Mouse (Mus musculus): ENCODE measurements around the gene Fbxo39. TPM values are rescaled to one million over a fixed set of nuclear protein-coding genes. Genes with fewer than 3 reads are reported as not detected.
"Not testable (repeated sequence)": the region's sequence is repeated elsewhere in the genome, so short reads cannot be mapped to it uniquely, and the experiment has no call there.

The Fbxo39 gene
- total RNA-seq, 1 experiment from 2014 or later = 0.57 TPM

GRCm38 (mm10) chr11:72307461-72307860 lies 6.8 kb upstream of the Fbxo39 start:
- no peak for ATAC-seq (replicated peaks; ENCODE audit: insufficient number of reproducible peaks, low FRiP score, low TSS enrichment, poor library complexity, severe bottlenecking)

- ATAC-seq (replicated peaks; ENCODE audit: insufficient number of reproducible peaks, low FRiP score, low TSS enrichment, poor library complexity, severe bottlenecking) = no peak
Observed at GRCm38 (mm10) chr11:72308982-72309381, 5.3 kb upstream of the Fbxo39 start.

- no peak for ATAC-seq (replicated peaks; ENCODE audit: insufficient number of reproducible peaks, low FRiP score, low TSS enrichment, poor library complexity, severe bottlenecking)
Observed at GRCm38 (mm10) chr11:72310491-72310890, 3.8 kb upstream of the Fbxo39 start.

GRCm38 (mm10) chr11:72311355-72312001 lies 2.8 kb upstream of the Fbxo39 start:
- no peak for ATAC-seq (replicated peaks; ENCODE audit: insufficient number of reproducible peaks, low FRiP score, low TSS enrichment, poor library complexity, severe bottlenecking)

GRCm38 (mm10) chr11:72318026-72318425 lies 3.8 kb downstream of the Fbxo39 start:
- no peak for ATAC-seq (replicated peaks; ENCODE audit: insufficient number of reproducible peaks, low FRiP score, low TSS enrichment, poor library complexity, severe bottlenecking)

GRCm38 (mm10) chr11:72324431-72324830 lies 10.2 kb downstream of the Fbxo39 start:
- ATAC-seq (replicated peaks; ENCODE audit: insufficient number of reproducible peaks, low FRiP score, low TSS enrichment, poor library complexity, severe bottlenecking) = no peak

- ATAC-seq (replicated peaks; ENCODE audit: insufficient number of reproducible peaks, low FRiP score, low TSS enrichment, poor library complexity, severe bottlenecking) = no peak
Observed at GRCm38 (mm10) chr11:72325701-72326100, 11.5 kb downstream of the Fbxo39 start.

GRCm38 (mm10) chr11:72332951-72333667 lies 18.9 kb downstream of the Fbxo39 start:
- ATAC-seq (replicated peaks; ENCODE audit: insufficient number of reproducible peaks, low FRiP score, low TSS enrichment, poor library complexity, severe bottlenecking) = no peak

GRCm38 (mm10) chr11:72334653-72335052 lies 20.4 kb downstream of the Fbxo39 start:
- no peak for ATAC-seq (replicated peaks; ENCODE audit: insufficient number of reproducible peaks, low FRiP score, low TSS enrichment, poor library complexity, severe bottlenecking)

- no peak for ATAC-seq (replicated peaks; ENCODE audit: insufficient number of reproducible peaks, low FRiP score, low TSS enrichment, poor library complexity, severe bottlenecking)
Observed at GRCm38 (mm10) chr11:72336726-72337125, 22.5 kb downstream of the Fbxo39 start.

- ATAC-seq (replicated peaks; ENCODE audit: insufficient number of reproducible peaks, low FRiP score, low TSS enrichment, poor library complexity, severe bottlenecking) = no peak
Observed at GRCm38 (mm10) chr11:72338437-72338871, 24.2 kb downstream of the Fbxo39 start.

GRCm38 (mm10) chr11:72339716-72340115 lies 25.5 kb downstream of the Fbxo39 start:
- no peak for ATAC-seq (replicated peaks; ENCODE audit: insufficient number of reproducible peaks, low FRiP score, low TSS enrichment, poor library complexity, severe bottlenecking)

- ATAC-seq (replicated peaks; ENCODE audit: insufficient number of reproducible peaks, low FRiP score, low TSS enrichment, poor library complexity, severe bottlenecking) = peak; percentile 80
Observed at GRCm38 (mm10) chr11:72342549-72343237, 28.4 kb downstream of the Fbxo39 start.

- not testable (repeated sequence) for ATAC-seq (replicated peaks; ENCODE audit: insufficient number of reproducible peaks, low FRiP score, low TSS enrichment, poor library complexity, severe bottlenecking)
Observed at GRCm38 (mm10) chr11:72343238-72343625, 29.0 kb downstream of the Fbxo39 start.

GRCm38 (mm10) chr11:72343904-72344303 lies 29.7 kb downstream of the Fbxo39 start:
- ATAC-seq (replicated peaks; ENCODE audit: insufficient number of reproducible peaks, low FRiP score, low TSS enrichment, poor library complexity, severe bottlenecking) = no peak

GRCm38 (mm10) chr11:72344486-72344885 lies 30.2 kb downstream of the Fbxo39 start:
- no peak for ATAC-seq (replicated peaks; ENCODE audit: insufficient number of reproducible peaks, low FRiP score, low TSS enrichment, poor library complexity, severe bottlenecking)

GRCm38 (mm10) chr11:72348563-72348962 lies 34.3 kb downstream of the Fbxo39 start:
- ATAC-seq (replicated peaks; ENCODE audit: insufficient number of reproducible peaks, low FRiP score, low TSS enrichment, poor library complexity, severe bottlenecking) = no peak

GRCm38 (mm10) chr11:72349016-72349415 lies 34.8 kb downstream of the Fbxo39 start:
- ATAC-seq (replicated peaks; ENCODE audit: insufficient number of reproducible peaks, low FRiP score, low TSS enrichment, poor library complexity, severe bottlenecking) = no peak

- ATAC-seq (replicated peaks; ENCODE audit: insufficient number of reproducible peaks, low FRiP score, low TSS enrichment, poor library complexity, severe bottlenecking) = no peak
Observed at GRCm38 (mm10) chr11:72349652-72350051, 35.4 kb downstream of the Fbxo39 start.

GRCm38 (mm10) chr11:72352272-72352671 lies 38.0 kb downstream of the Fbxo39 start:
- no peak for ATAC-seq (replicated peaks; ENCODE audit: insufficient number of reproducible peaks, low FRiP score, low TSS enrichment, poor library complexity, severe bottlenecking)
